Mouse (Mus musculus): ENCODE data around the gene Zfp870. TPM values are rescaled to one million over a fixed set of nuclear protein-coding genes. Genes with fewer than 3 reads are reported as not detected.

Zfp870 gene
- polyA plus RNA-seq, 1 experiment from 2014 or later, result 9.5 TPM

- H3K27ac ChIP-seq (ENCODE audit: low read depth, low read length), result no peak overlapping the region
These were observed 61.0 kb downstream of the Zfp870 start for GRCm38 (mm10) chr17:32830418-32830782.

GRCm38 (mm10) chr17:32829540-32830417 lies 61.7 kb downstream of the Zfp870 start, which contains the start of gene Zfp799:
Gene Zfp799 (minus strand): TSS chr17:32830261.
- H3K4me3 ChIP-seq (ENCODE audit: low read depth, low read length), result peak within 1 kb of the TSS; percentile 83
- 2% methylated on average over 35 of the region's 35 CpGs for WGBS
- H3K36me3 ChIP-seq (ENCODE audit: control insufficient read depth, insufficient read depth, low read length), result peaks cover 1% of the 10 kb centered on the region; the same call in 1 of the 2 replicates
- ATAC-seq (ENCODE audit: low read depth), result peak; percentile 100
- H3K4me2 ChIP-seq (ENCODE audit: low read depth, low read length), result peak within 1 kb of the TSS; percentile 91
- peak within 1 kb of the TSS; percentile 80 for H3K27ac ChIP-seq (ENCODE audit: low read depth, low read length)
- H3K27me3 ChIP-seq (ENCODE audit: control insufficient read depth, insufficient read depth, low read length), result no peaks in the 10 kb centered on the region
- H3K9me3 ChIP-seq (ENCODE audit: control insufficient read depth, low read length), result no peaks in the 10 kb centered on the region
- H3K4me1 ChIP-seq (ENCODE audit: control insufficient read depth, insufficient read depth, low read length), result 0 out of 2 replicates have a peak, but pooled peaks cover 5% of the 10 kb centered on the region
- H3K9ac ChIP-seq (replicated peaks; ENCODE audit: low read depth, low read length), result peak within 1 kb of the TSS; percentile 92

More at GRCm38 (mm10) chr17:32830418-32830782, 61.0 kb downstream of the Zfp870 start:
- Histone ChIP-seq H3K36me3 (ENCODE audit: control insufficient read depth, insufficient read depth, low read length) (no peaks in the 10 kb centered on the region; the same call in 1 of the 2 replicates), H3K4me2 (ENCODE audit: low read depth, low read length) (peak overlapping the region; percentile 91), H3K9ac (replicated peaks; ENCODE audit: low read depth, low read length) (no peak overlapping the region), H3K4me1 (ENCODE audit: control insufficient read depth, insufficient read depth, low read length) (0 out of 2 replicates have a peak, but pooled peaks cover 5% of the 10 kb centered on the region), H3K27me3 (ENCODE audit: control insufficient read depth, insufficient read depth, low read length) (no peaks in the 10 kb centered on the region), H3K9me3 (ENCODE audit: control insufficient read depth, low read length) (no peaks in the 10 kb centered on the region), H3K4me3 (ENCODE audit: low read depth, low read length) (peak overlapping the region; percentile 83)
- 36% methylated on average over 3 of the region's 3 CpGs for WGBS
- ATAC-seq (ENCODE audit: low read depth), result 0 out of 2 replicates have a peak, but pooled peaks have one; percentile 15

Other genes starting within 250 kb of the Zfp870 start
- not detected in 2 replicates for gene Cyp4f40, start 232.7 kb downstream of the Zfp870 start, polyA plus RNA-seq (2014; fragmentation: Nextera tagmentation; extraction: Ambion mirVana)
- 1.7 and 1.8 TPM in 2 replicates for gene Cyp4f15, start 206.0 kb downstream of the Zfp870 start, polyA plus RNA-seq (2014; fragmentation: Nextera tagmentation; extraction: Ambion mirVana)
- 80.4 and 82.9 TPM in 2 replicates for gene Zfp871, start 103.4 kb downstream of the Zfp870 start, polyA plus RNA-seq (2014; fragmentation: Nextera tagmentation; extraction: Ambion mirVana)
- gene Zfp811, start 81.7 kb downstream of the Zfp870 start, polyA plus RNA-seq (2014; fragmentation: Nextera tagmentation; extraction: Ambion mirVana), result 58.4 and 60.6 TPM in 2 replicates
- gene Zfp799, start 61.4 kb downstream of the Zfp870 start, polyA plus RNA-seq (2014; fragmentation: Nextera tagmentation; extraction: Ambion mirVana), result 23.1 and 24.6 TPM in 2 replicates
- not detected in 2 replicates for gene Cyp4f14, start 25.7 kb upstream of the Zfp870 start, polyA plus RNA-seq (2014; fragmentation: Nextera tagmentation; extraction: Ambion mirVana)
- 6.9 and 9.4 TPM in 2 replicates for gene Cyp4f13, start 55.8 kb upstream of the Zfp870 start, polyA plus RNA-seq (2014; fragmentation: Nextera tagmentation; extraction: Ambion mirVana)
- 7.3 and 9.5 TPM in 2 replicates for gene Zfp472, start 74.2 kb upstream of the Zfp870 start, polyA plus RNA-seq (2014; fragmentation: Nextera tagmentation; extraction: Ambion mirVana)
- 24.9 and 25.0 TPM in 2 replicates for gene Zfp952, start 101.5 kb upstream of the Zfp870 start, polyA plus RNA-seq (2014; fragmentation: Nextera tagmentation; extraction: Ambion mirVana)
- gene Zfp763, start 141.8 kb upstream of the Zfp870 start, polyA plus RNA-seq (2014; fragmentation: Nextera tagmentation; extraction: Ambion mirVana), result 33.6 and 34.4 TPM in 2 replicates
- not detected in 2 replicates for gene 4921501E09Rik, start 176.4 kb upstream of the Zfp870 start, polyA plus RNA-seq (2014; fragmentation: Nextera tagmentation; extraction: Ambion mirVana)
- gene Zfp563, start 197.7 kb upstream of the Zfp870 start, polyA plus RNA-seq (2014; fragmentation: Nextera tagmentation; extraction: Ambion mirVana), result 23.0 and 30.1 TPM in 2 replicates
- 0.76 and 0.90 TPM in 2 replicates for gene Morc2b, start 248.0 kb upstream of the Zfp870 start, polyA plus RNA-seq (2014; fragmentation: Nextera tagmentation; extraction: Ambion mirVana)